Mouse (Mus musculus) forebrain, embryonic 12.5 days (tissue): ENCODE results near the gene Gm20388. TPM values are rescaled to one million over a fixed set of nuclear protein-coding genes. Genes with fewer than 3 reads are reported as not detected.
"Not testable (repeated sequence)": the region's sequence is repeated elsewhere in the genome, so short reads cannot be mapped to it uniquely, and the experiment has no call there.

Experiments used
- ATAC-seq: fragments of 200-750 bp; cut with Nextera tagmentation; 2 replicates; pipeline ENCODE4 v1.8.0; 2017; ENCODE audit warnings: moderate TSS enrichment; ENCODE audit not compliant: low FRiP score
- H3K27ac ChIP-seq: fragments of 300-500 bp; sonication (generic); 2 replicates; pipeline ENCODE4 v1.5.1; 2016; ENCODE audit warnings: mild to moderate bottlenecking
- H3K27me3 ChIP-seq: fragments of 300-500 bp; sonication (generic); 2 replicates; pipeline ENCODE4 v1.6.1; 2016; ENCODE audit warnings: mild to moderate bottlenecking
- H3K36me3 ChIP-seq: fragments of 300-500 bp; sonication (generic); replicated peaks from 2 replicates; pipeline ENCODE4 v1.6.1; 2016; ENCODE audit warnings: mild to moderate bottlenecking
- H3K4me1 ChIP-seq: fragments of 300-500 bp; sonication (generic); 2 replicates; pipeline ENCODE4 v1.6.1; 2016
- H3K4me2 ChIP-seq: fragments of 300-500 bp; sonication (generic); 2 replicates; pipeline ENCODE4 v1.6.1; 2016; ENCODE audit warnings: mild to moderate bottlenecking, moderate library complexity
- H3K4me3 ChIP-seq: fragments of 300-500 bp; sonication (generic); replicated peaks from 2 replicates; pipeline ENCODE4 v1.5.1; 2016; ENCODE audit warnings: mild to moderate bottlenecking
- H3K9ac ChIP-seq: fragments of 300-500 bp; sonication (generic); 2 replicates; pipeline ENCODE4 v1.6.1; 2016; ENCODE audit warnings: mild to moderate bottlenecking
- H3K9me3 ChIP-seq: fragments of 300-500 bp; sonication (generic); 2 replicates; pipeline ENCODE4 v1.6.1; 2016
- WGBS: fragments of 180-500 bp; shearing (Covaris S2); methylation state at CpG from one replicate; pipeline ENCODE4 v1.1.7; 2016; 5-methylcytosine and 5-hydroxymethylcytosine counted together
- polyA plus RNA-seq: library from polyadenylated mRNA; unstranded; fragments of >200 nt; fragmentation: Nextera tagmentation; extraction: Ambion mirVana; gene quantifications from 2 replicates; pipeline ENCODE4 v1.2.1, GENCODE M21; 2016

Gm20388 gene
- polyA plus RNA-seq, 1 experiment from 2014 or later: not detected

GRCm38 (mm10) chr8:124011989-124012586 lies 4101.4 kb downstream of the Gm20388 start:
- H3K9me3 ChIP-seq: no peaks in the 10 kb centered on the region

DNA sequence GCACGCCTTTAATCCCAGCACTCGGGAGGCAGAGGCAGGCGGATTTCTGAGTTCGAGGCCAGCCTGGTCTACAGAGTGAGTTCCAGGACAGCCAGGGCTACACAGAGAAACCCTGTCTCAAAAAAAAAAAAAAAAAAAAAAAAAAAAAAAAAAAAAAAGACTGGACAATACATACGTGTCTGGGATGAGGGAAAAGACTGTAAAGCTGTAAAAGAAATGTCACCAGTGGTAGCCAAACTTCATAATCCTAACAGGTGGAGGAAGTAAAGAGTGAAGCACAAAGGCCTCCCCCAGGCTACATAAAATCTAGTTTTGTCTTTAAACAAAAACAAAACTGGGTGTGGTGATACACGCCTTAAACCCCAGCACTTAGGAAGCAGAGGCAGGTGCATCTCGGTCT lies 4103.7 kb downstream of the Gm20388 start:
- not testable (repeated sequence) for H3K27me3 ChIP-seq, H3K36me3 ChIP-seq, H3K4me3 ChIP-seq, H3K9me3 ChIP-seq, ATAC-seq, H3K9ac ChIP-seq, H3K27ac ChIP-seq, H3K4me2 ChIP-seq
- WGBS: 91% methylated on average over 7 of the region's 7 CpGs
- peaks cover 15% of the 10 kb centered on the region for H3K4me1 ChIP-seq

More at GRCm38 (mm10) chr8:124011989-124012586, 4101.4 kb downstream of the Gm20388 start:
- no peak overlapping the region for H3K27ac ChIP-seq
- H3K4me1 ChIP-seq: no peaks in the 10 kb centered on the region
- H3K27me3 ChIP-seq: no peaks in the 10 kb centered on the region
- H3K4me3 ChIP-seq: no peak overlapping the region
- H3K4me2 ChIP-seq: no peak overlapping the region
- H3K9ac ChIP-seq: no peak overlapping the region
- no peak for ATAC-seq
- H3K36me3 ChIP-seq: peaks cover 25% of the 10 kb centered on the region
- 95% methylated on average over 3 of the region's 3 CpGs for WGBS

DNA sequence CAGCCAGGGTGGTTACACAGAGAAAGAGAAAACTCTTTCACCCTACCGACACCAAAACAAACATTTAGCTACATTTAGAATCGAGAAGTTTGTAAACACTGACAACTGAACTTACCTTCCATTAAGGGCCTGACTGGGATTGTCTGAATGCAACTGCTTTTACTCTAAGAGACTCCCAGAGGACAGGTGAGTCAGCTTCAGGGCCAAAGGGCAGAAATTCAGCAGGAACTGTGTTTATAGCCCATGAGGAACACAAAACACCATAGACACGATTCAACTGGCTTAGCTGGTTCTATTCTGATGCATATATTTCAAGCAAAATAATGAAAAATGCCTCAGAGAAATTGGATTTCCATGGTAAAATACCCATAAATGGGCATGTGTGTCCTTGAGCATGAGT lies 4104.1 kb downstream of the Gm20388 start:
- H3K27ac ChIP-seq: no peak overlapping the region
- H3K9me3 ChIP-seq: no peaks in the 10 kb centered on the region
- peaks cover under 1% of the 10 kb centered on the region; the same call in 1 of the 2 replicates for H3K36me3 ChIP-seq
- 91% methylated on average over 3 of the region's 3 CpGs for WGBS
- H3K4me3 ChIP-seq: no peak overlapping the region
- no peak overlapping the region for H3K9ac ChIP-seq
- peaks cover 19% of the 10 kb centered on the region for H3K4me1 ChIP-seq
- ATAC-seq: no peak
- H3K27me3 ChIP-seq: no peaks in the 10 kb centered on the region
- no peak overlapping the region for H3K4me2 ChIP-seq

DNA sequence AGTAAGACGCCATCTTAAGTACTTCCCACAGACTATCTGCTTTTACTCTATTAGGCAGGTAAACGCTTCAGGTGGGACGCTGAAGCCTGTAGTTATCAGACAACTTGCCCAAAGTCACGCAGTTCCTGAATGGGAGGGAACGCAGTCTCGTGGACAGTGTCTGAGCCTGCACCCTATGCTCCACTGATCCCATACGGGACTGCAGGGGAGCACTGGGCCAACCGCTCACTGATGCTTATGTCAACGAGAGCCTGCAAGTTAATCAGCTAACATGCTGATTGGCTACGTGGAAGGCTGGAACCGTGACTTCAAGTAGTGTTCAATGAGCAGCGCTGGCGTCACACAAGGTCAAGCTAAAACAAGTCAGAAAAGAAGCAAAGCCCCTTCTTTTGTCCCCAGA lies 4109.1 kb downstream of the Gm20388 start:
- Histone ChIP-seq H3K36me3 (0 out of 2 replicates have a peak, but pooled peaks cover 8% of the 10 kb centered on the region), H3K27me3 (no peaks in the 10 kb centered on the region), H3K4me1 (peaks cover 37% of the 10 kb centered on the region), H3K9ac (peak overlapping the region; percentile 80; the same call in 1 of the 2 replicates), H3K4me2 (peak overlapping the region; percentile 71), H3K4me3 (peak overlapping the region; percentile 79), H3K9me3 (no peaks in the 10 kb centered on the region), H3K27ac (no peak overlapping the region)
- 38% methylated on average over 13 of the region's 13 CpGs for WGBS
- ATAC-seq: no peak

GRCm38 (mm10) chr8:124020439-124021236 lies 4110.0 kb downstream of the Gm20388 start:
- H3K9ac ChIP-seq: peak overlapping the region; percentile 80
- peaks cover 37% of the 10 kb centered on the region for H3K4me1 ChIP-seq
- ATAC-seq: peak; percentile 85
- H3K9me3 ChIP-seq: no peaks in the 10 kb centered on the region
- peak overlapping the region; percentile 79 for H3K4me3 ChIP-seq
- peak overlapping the region; percentile 95 for H3K27ac ChIP-seq
- whole genome bisulfite sequencing: 1% methylated on average over 38 of the region's 87 CpGs
- peaks cover 11% of the 10 kb centered on the region for H3K36me3 ChIP-seq
- H3K4me2 ChIP-seq: peak overlapping the region; percentile 71
- H3K27me3 ChIP-seq: no peaks in the 10 kb centered on the region

GRCm38 (mm10) chr8:124021237-124022227 lies 4110.9 kb downstream of the Gm20388 start, which contains the start of the genes Taf5l and Urb2:
Gene Taf5l (minus strand): TSS chr8:124021397.
Gene Urb2 (plus strand): TSS chr8:124021508.
- H3K4me3 ChIP-seq: peak within 1 kb of the TSS; percentile 79
- H3K27ac ChIP-seq: peak within 1 kb of the TSS; percentile 95
- H3K36me3 ChIP-seq: peaks cover 18% of the 10 kb centered on the region
- H3K9me3 ChIP-seq: no peaks in the 10 kb centered on the region
- H3K4me2 ChIP-seq: peak within 1 kb of the TSS; percentile 71
- H3K27me3 ChIP-seq: no peaks in the 10 kb centered on the region
- H3K4me1 ChIP-seq: peaks cover 37% of the 10 kb centered on the region
- under 1% methylated on average over 62 of the region's 74 CpGs for WGBS
- H3K9ac ChIP-seq: peak within 1 kb of the TSS; percentile 80
- peak; percentile 92 for ATAC-seq

GRCm38 (mm10) chr8:124026265-124026664 lies 4115.6 kb downstream of the Gm20388 start:
- not testable (repeated sequence) for H3K4me3 ChIP-seq, ATAC-seq, H3K4me2 ChIP-seq, H3K4me1 ChIP-seq, H3K9ac ChIP-seq, H3K9me3 ChIP-seq, H3K27me3 ChIP-seq, H3K27ac ChIP-seq
- peaks cover 62% of the 10 kb centered on the region for H3K36me3 ChIP-seq
- WGBS: 84% methylated on average over 2 of the region's 2 CpGs

DNA sequence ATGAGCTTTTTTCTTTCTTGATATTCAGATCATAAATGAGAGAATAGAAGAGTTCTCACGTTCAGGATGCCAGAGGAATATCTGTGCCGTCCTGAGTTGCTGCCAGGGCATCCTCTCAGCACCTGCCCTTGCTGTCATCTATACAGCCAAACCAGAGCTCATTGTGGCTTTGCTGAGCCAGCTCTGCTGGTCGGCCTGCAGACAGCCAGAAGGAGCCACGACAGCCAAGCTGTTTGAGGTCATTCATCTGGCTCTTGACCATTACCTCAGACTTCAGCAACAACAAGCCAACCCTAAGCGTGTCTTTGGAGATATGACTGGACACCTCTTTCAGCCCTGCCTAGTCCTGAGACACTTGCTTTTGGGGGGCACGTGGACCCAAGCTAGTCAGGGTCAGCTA lies 4117.2 kb downstream of the Gm20388 start:
- Histone ChIP-seq H3K9ac (no peak overlapping the region), H3K4me3 (no peak overlapping the region), H3K4me1 (no peaks in the 10 kb centered on the region), H3K4me2 (no peak overlapping the region), H3K27me3 (no peaks in the 10 kb centered on the region), H3K36me3 (peaks cover 68% of the 10 kb centered on the region), H3K27ac (no peak overlapping the region), H3K9me3 (no peaks in the 10 kb centered on the region)
- 94% methylated on average over 6 of the region's 6 CpGs for WGBS
- no peak for ATAC-seq

DNA sequence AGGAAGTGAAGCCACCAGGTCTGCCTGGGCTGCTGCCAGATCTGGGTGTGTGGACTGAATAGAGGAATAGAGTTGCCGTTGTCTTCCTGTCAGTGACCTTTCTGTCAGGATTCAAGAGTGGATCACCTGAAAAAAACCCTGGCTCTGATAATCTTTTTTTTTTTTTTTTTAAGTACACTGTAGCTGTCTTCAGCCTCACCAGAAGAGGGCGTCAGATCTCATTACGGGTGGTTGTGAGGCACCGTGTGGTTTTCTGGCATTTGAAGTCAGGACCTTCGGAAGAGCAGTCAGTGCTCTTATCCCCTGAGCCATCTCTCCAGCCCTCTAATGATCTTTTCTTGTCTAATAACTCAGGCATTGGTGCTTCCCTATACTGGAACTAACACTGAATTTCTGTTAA lies 4122.8 kb downstream of the Gm20388 start:
- H3K9me3 ChIP-seq: no peaks in the 10 kb centered on the region
- no peak overlapping the region for H3K27ac ChIP-seq
- H3K4me2 ChIP-seq: no peak overlapping the region
- H3K9ac ChIP-seq: no peak overlapping the region
- no peaks in the 10 kb centered on the region for H3K4me1 ChIP-seq
- WGBS: 69% methylated on average over 5 of the region's 5 CpGs
- ATAC-seq: no peak
- H3K4me3 ChIP-seq: no peak overlapping the region
- H3K27me3 ChIP-seq: no peaks in the 10 kb centered on the region
- H3K36me3 ChIP-seq: peaks cover 75% of the 10 kb centered on the region

GRCm38 (mm10) chr8:124038121-124038520 lies 4127.5 kb downstream of the Gm20388 start:
- Histone ChIP-seq H3K9me3 (no peaks in the 10 kb centered on the region), H3K4me3 (no peak overlapping the region), H3K36me3 (peaks cover 78% of the 10 kb centered on the region), H3K9ac (no peak overlapping the region), H3K4me1 (no peaks in the 10 kb centered on the region), H3K27ac (no peak overlapping the region), H3K27me3 (no peaks in the 10 kb centered on the region), H3K4me2 (no peak overlapping the region)
- 92% methylated on average over 7 of the region's 7 CpGs for WGBS
- no peak for ATAC-seq

DNA sequence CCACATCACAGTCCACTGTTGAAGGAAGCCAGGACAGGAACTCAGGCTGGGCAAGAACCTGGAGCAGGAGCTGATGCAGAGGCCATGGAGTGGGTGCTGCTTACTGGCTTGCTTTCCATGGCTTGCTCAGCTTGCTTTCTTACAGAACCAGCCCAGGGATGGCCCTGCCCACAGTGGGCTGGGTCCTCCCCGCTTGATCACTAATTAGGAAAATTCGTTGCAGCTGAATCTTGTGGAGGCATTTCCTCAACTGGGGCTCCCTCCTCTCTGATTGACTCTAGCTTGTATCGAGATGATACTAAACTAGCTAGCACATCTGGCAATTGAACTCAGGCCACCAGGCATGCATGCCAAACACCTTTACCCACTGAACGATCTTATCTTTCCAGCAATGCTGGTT lies 4128.7 kb downstream of the Gm20388 start:
- H3K27ac ChIP-seq: no peak overlapping the region
- ATAC-seq: no peak
- no peak overlapping the region for H3K9ac ChIP-seq
- H3K9me3 ChIP-seq: no peaks in the 10 kb centered on the region
- WGBS: 83% methylated on average over 4 of the region's 4 CpGs
- H3K27me3 ChIP-seq: no peaks in the 10 kb centered on the region
- H3K36me3 ChIP-seq: peaks cover 78% of the 10 kb centered on the region
- no peaks in the 10 kb centered on the region for H3K4me1 ChIP-seq
- no peak overlapping the region for H3K4me2 ChIP-seq
- no peak overlapping the region for H3K4me3 ChIP-seq

DNA sequence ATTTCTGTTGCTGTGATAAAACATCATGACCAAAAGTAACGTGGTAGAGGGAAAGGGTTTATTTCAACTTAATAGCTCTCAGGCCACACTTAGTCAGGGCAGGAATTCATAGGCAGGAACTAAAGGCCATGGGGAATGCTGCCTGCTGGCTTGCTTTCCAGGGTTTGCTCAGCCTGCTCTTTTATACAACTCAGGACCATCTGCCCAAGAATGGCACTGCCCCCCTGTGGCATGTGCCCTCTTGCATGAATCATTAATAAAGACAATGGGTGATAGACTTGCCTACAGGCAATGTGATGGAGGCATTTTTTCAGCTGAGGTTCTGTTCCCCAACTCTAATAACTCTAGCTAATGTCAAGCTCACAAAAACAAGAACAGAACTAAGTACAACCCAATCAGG lies 4131.6 kb downstream of the Gm20388 start:
- Histone ChIP-seq H3K9ac (no peak overlapping the region), H3K4me1 (no peaks in the 10 kb centered on the region), H3K9me3 (no peaks in the 10 kb centered on the region), H3K27ac (no peak overlapping the region), H3K27me3 (no peaks in the 10 kb centered on the region), H3K4me3 (no peak overlapping the region), H3K4me2 (no peak overlapping the region), H3K36me3 (peaks cover 74% of the 10 kb centered on the region)
- WGBS: 85% methylated on average over 1 of the region's 1 CpGs
- ATAC-seq: no peak
